Mouse (Mus musculus) E14TG2a.4 (cell line): Measurements from ENCODE around the gene Zfyve28.

Source experiments
- CTCF ChIP-seq: conservative IDR thresholded peaks from 2 replicates; pipeline ENCODE4 v1.5.1; 2014; ENCODE audit warnings: low read length
- NANOG ChIP-seq: IDR thresholded peaks from 2 replicates; pipeline ENCODE4 v1.6.1; 2014; ENCODE audit warnings: borderline replicate concordance, low read length, mixed read lengths
- POU5F1 ChIP-seq: IDR thresholded peaks from 2 replicates; pipeline ENCODE4 v1.6.1; 2014; ENCODE audit warnings: low read length, borderline replicate concordance

DNA sequence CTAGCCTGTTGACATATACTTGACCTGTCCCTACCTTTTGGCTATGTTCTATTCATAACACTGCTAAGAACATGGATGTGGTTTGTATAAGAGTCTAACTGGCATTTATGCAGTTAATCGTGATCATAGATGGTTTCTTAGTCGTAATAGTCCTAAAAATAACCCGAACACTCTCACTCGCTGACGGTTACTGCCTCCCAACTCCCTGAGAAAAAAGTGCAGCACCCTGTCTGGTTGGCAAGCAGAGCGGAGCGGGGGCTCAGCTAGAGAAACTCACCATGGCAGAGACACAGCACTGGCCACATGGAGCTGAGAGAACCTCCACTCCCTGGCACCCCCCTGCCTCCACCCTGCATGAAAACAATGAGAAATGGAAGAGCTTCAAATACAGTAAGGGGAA, 7.3 kb downstream of the Zfyve28 start:
- no peak for TF ChIP-seq NANOG
- TF ChIP-seq CTCF = no peak
- TF ChIP-seq POU5F1 = no peak
